Mouse (Mus musculus) liver, adult (tissue): Measurements from ENCODE around the gene Slc25a20.

Experiments
- GATA4 ChIP-seq: IDR thresholded peaks from 2 replicates; pipeline ENCODE4 v1.6.1; 2014; ENCODE audit warnings: mild to moderate bottlenecking, low read length; ENCODE audit not compliant: insufficient replicate concordance

Gene Slc25a20

GRCm38 (mm10) chr9:108661677-108662612 lies at the start of gene Slc25a20:
Slc25a20 (plus strand) TSS chr9:108662088.
- TF ChIP-seq GATA4, result no peak

GRCm38 (mm10) chr9:108617301-108617700 lies 44.6 kb upstream of the Slc25a20 start:
- no peak for TF ChIP-seq GATA4

DNA sequence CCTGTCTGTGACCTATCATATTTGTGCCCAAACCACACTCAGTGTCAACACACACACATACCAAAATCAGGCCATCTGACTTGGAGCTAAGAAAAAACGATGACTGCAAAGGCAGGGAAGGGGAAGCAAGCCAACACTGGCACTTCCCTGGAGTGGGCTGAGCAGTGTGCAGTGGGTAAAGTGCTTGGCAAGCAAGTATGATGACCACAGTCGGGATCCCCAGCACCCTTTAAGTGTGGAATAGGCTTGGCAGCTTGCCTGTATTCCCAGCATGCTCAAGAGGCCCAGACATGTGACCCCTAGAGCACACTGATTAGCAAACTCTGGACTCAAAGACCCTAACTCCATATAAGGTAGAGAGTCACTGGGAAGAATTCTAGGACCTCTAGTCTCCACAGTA lies 35.4 kb upstream of the Slc25a20 start:
- TF ChIP-seq GATA4, result no peak

DNA sequence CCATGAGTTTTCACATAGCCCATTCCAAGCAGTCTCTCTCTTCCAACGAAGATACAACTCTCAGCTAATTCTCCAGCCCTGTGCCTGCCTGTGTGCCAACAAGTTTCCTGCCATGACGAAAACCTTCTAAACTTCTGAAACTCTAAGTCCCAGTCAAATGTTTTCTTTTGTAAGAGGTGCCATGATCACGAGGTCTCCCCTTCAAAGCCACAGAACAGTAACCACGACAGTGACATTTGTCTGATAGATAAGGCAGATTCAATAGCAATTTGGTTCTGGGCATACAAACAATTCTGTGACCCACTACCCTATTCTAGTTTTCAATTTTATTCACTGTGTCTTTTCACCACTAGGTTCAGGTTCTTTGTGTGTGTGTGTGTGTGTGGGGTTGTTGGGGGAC lies 33.7 kb upstream of the Slc25a20 start:
- no peak for TF ChIP-seq GATA4

- TF ChIP-seq GATA4, result no peak
These were observed 31.2 kb upstream of the Slc25a20 start for GRCm38 (mm10) chr9:108630683-108631082.

GRCm38 (mm10) chr9:108631631-108632256 lies 30.1 kb upstream of the Slc25a20 start:
- TF ChIP-seq GATA4, result no peak

DNA sequence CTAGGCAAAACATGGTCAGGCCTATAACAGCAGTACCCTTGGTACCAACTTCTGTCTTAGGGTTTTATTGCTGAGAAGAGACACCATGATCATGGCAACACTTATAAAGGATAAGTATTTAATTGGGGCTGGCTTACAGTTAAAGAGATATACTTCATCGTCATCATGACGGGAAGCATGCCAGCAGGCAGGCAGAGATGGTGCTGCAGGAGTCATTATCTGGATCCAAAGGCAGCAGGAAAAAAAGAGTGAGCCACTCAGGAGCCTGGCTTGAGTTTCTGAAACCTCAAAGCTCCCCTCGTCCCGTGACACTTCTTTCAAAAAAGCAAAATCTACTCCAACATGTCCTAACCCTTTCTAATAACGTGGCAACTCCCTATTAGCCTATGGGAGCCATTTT lies 29.5 kb upstream of the Slc25a20 start:
- TF ChIP-seq GATA4, result no peak

GRCm38 (mm10) chr9:108633846-108634245 lies 28.0 kb upstream of the Slc25a20 start:
- TF ChIP-seq GATA4, result no peak

DNA sequence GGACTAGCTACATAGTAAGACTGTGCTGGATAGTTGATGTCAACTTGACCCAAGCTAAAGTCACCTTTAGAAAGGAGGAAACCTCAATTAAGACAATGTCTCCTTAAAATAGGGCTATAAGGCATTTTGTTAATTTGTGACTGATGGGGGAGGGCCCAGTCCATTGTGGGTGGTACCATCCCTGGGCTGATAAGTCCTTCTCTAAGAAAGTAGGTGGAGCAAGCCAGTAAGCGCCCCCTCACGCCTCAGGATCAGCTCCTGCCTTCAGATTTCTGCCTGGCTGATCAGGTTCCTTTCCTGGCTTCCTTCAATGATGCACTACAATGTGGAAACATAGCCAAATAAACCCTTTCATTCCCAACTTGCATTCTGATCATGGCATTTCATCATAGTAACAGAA lies 26.5 kb upstream of the Slc25a20 start:
- TF ChIP-seq GATA4, result no peak

GRCm38 (mm10) chr9:108639825-108640224 lies 22.1 kb upstream of the Slc25a20 start:
- TF ChIP-seq GATA4, result no peak

DNA sequence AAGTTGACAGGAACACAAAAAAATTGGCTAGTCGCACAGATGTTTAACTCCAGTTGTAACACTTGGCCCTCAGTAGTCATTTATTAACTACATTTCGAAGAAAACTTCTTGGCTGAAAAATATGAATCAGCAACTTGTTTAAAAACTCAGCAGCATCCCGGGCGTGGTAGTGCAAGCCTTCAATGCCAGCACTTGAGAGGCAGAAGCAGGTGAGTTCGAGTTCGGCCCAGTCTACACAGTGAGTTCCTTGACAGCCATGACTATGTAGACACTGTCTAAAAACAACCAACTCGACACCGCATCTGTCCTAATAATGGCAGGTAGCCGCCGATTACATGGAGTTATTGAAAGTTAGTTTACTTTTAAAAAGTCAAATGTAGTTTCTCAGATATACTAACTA lies 13.7 kb upstream of the Slc25a20 start:
- TF ChIP-seq GATA4, result no peak

GRCm38 (mm10) chr9:108648611-108649560 lies 13.0 kb upstream of the Slc25a20 start, which contains the start of gene Arih2:
Arih2 (minus strand) TSS chr9:108649386.
- TF ChIP-seq GATA4, result peak; percentile 31; the same call in 1 of the 2 replicates

GRCm38 (mm10) chr9:108649561-108650440 lies 12.1 kb upstream of the Slc25a20 start:
- no peak for TF ChIP-seq GATA4
